Mouse (Mus musculus) forebrain, embryonic 12.5 days (tissue): ENCODE measurements around the gene Prap1. TPM values are rescaled to one million over a fixed set of nuclear protein-coding genes. Genes with fewer than 3 reads are reported as not detected.
A peak's percentile ranks its signal among the peaks of the same experiment; 100 is the strongest.

Source experiments
- ATAC-seq: fragments of 200-750 bp; cut with Nextera tagmentation; 2 replicates; pipeline ENCODE4 v1.8.0; 2017; ENCODE audit warnings: moderate TSS enrichment; ENCODE audit not compliant: low FRiP score
- H3K27ac ChIP-seq: fragments of 300-500 bp; sonication (generic); 2 replicates; pipeline ENCODE4 v1.5.1; 2016; ENCODE audit warnings: mild to moderate bottlenecking
- H3K27me3 ChIP-seq: fragments of 300-500 bp; sonication (generic); 2 replicates; pipeline ENCODE4 v1.6.1; 2016; ENCODE audit warnings: mild to moderate bottlenecking
- H3K36me3 ChIP-seq: fragments of 300-500 bp; sonication (generic); replicated peaks from 2 replicates; pipeline ENCODE4 v1.6.1; 2016; ENCODE audit warnings: mild to moderate bottlenecking
- H3K4me1 ChIP-seq: fragments of 300-500 bp; sonication (generic); 2 replicates; pipeline ENCODE4 v1.6.1; 2016
- H3K4me2 ChIP-seq: fragments of 300-500 bp; sonication (generic); 2 replicates; pipeline ENCODE4 v1.6.1; 2016; ENCODE audit warnings: mild to moderate bottlenecking, moderate library complexity
- H3K4me3 ChIP-seq: fragments of 300-500 bp; sonication (generic); replicated peaks from 2 replicates; pipeline ENCODE4 v1.5.1; 2016; ENCODE audit warnings: mild to moderate bottlenecking
- H3K9ac ChIP-seq: fragments of 300-500 bp; sonication (generic); 2 replicates; pipeline ENCODE4 v1.6.1; 2016; ENCODE audit warnings: mild to moderate bottlenecking
- H3K9me3 ChIP-seq: fragments of 300-500 bp; sonication (generic); 2 replicates; pipeline ENCODE4 v1.6.1; 2016
- WGBS: fragments of 180-500 bp; shearing (Covaris S2); methylation state at CpG from one replicate; pipeline ENCODE4 v1.1.7; 2016; 5-methylcytosine and 5-hydroxymethylcytosine counted together
- polyA plus RNA-seq: library from polyadenylated mRNA; unstranded; fragments of >200 nt; fragmentation: Nextera tagmentation; extraction: Ambion mirVana; gene quantifications from 2 replicates; pipeline ENCODE4 v1.2.1, GENCODE M21; 2016

Prap1 gene
- polyA plus RNA-seq, 1 experiment from 2014 or later: not detected

GRCm38 (mm10) chr7:140061832-140062130 lies 31.4 kb upstream of the Prap1 start:
- peak; percentile 3 for ATAC-seq
- Histone ChIP-seq H3K4me2 (peak overlapping the region; percentile 65), H3K9ac (peak overlapping the region; percentile 54; the same call in 1 of the 2 replicates), H3K9me3 (no peaks in the 10 kb centered on the region), H3K4me3 (peak overlapping the region; percentile 34), H3K27ac (peak overlapping the region; percentile 85), H3K27me3 (peaks cover 86% of the 10 kb centered on the region), H3K36me3 (no peaks in the 10 kb centered on the region), H3K4me1 (peaks cover 58% of the 10 kb centered on the region)
- WGBS: 3% methylated on average over 6 of the region's 6 CpGs

GRCm38 (mm10) chr7:140062307-140062706 lies 30.9 kb upstream of the Prap1 start:
- H3K4me2 ChIP-seq: peak overlapping the region; percentile 65; the same call in 1 of the 2 replicates
- no peak overlapping the region for H3K9ac ChIP-seq
- H3K4me1 ChIP-seq: peaks cover 53% of the 10 kb centered on the region
- peak overlapping the region; percentile 85; the same call in 1 of the 2 replicates for H3K27ac ChIP-seq
- 8% methylated on average over 11 of the region's 11 CpGs for WGBS
- no peaks in the 10 kb centered on the region for H3K9me3 ChIP-seq
- H3K36me3 ChIP-seq: no peaks in the 10 kb centered on the region
- no peak overlapping the region for H3K4me3 ChIP-seq
- ATAC-seq: peak; percentile 13; the same call in 1 of the 2 replicates
- peaks cover 85% of the 10 kb centered on the region for H3K27me3 ChIP-seq

- H3K36me3 ChIP-seq: no peaks in the 10 kb centered on the region
- no peaks in the 10 kb centered on the region for H3K9me3 ChIP-seq
- no peak overlapping the region for H3K27ac ChIP-seq
- no peak overlapping the region for H3K4me3 ChIP-seq
- no peak overlapping the region for H3K4me2 ChIP-seq
- no peak overlapping the region for H3K9ac ChIP-seq
- WGBS: 17% methylated on average over 7 of the region's 7 CpGs
- H3K27me3 ChIP-seq: peaks cover 89% of the 10 kb centered on the region
- no peak for ATAC-seq
- H3K4me1 ChIP-seq: peaks cover 46% of the 10 kb centered on the region
Observed at GRCm38 (mm10) chr7:140063092-140063491, 30.1 kb upstream of the Prap1 start.

- Histone ChIP-seq H3K9ac (no peak overlapping the region), H3K4me2 (no peak overlapping the region), H3K4me1 (peaks cover 9% of the 10 kb centered on the region), H3K27me3 (peaks cover 89% of the 10 kb centered on the region), H3K27ac (no peak overlapping the region), H3K4me3 (no peak overlapping the region), H3K9me3 (no peaks in the 10 kb centered on the region), H3K36me3 (no peaks in the 10 kb centered on the region)
- ATAC-seq: no peak
- WGBS: 68% methylated on average over 6 of the region's 6 CpGs
Observed at GRCm38 (mm10) chr7:140067397-140067796, 25.8 kb upstream of the Prap1 start.

- Histone ChIP-seq H3K4me2 (peak overlapping the region; percentile 38), H3K27me3 (peaks cover 79% of the 10 kb centered on the region), H3K9me3 (no peaks in the 10 kb centered on the region), H3K9ac (peak overlapping the region; percentile 29; the same call in 1 of the 2 replicates), H3K4me1 (peaks cover 6% of the 10 kb centered on the region; the same call in 1 of the 2 replicates), H3K27ac (no peak overlapping the region), H3K4me3 (peak overlapping the region; percentile 24), H3K36me3 (no peaks in the 10 kb centered on the region)
- no peak for ATAC-seq
- WGBS: 25% methylated on average over 39 of the region's 39 CpGs
Observed at GRCm38 (mm10) chr7:140070042-140070711, 23.0 kb upstream of the Prap1 start.

GRCm38 (mm10) chr7:140077698-140078097 lies 15.5 kb upstream of the Prap1 start:
- Histone ChIP-seq H3K4me2 (no peak overlapping the region), H3K27ac (no peak overlapping the region), H3K27me3 (peaks cover 57% of the 10 kb centered on the region), H3K9me3 (no peaks in the 10 kb centered on the region), H3K36me3 (no peaks in the 10 kb centered on the region), H3K4me3 (no peak overlapping the region), H3K9ac (no peak overlapping the region), H3K4me1 (peaks cover 33% of the 10 kb centered on the region)
- WGBS: 84% methylated on average over 6 of the region's 6 CpGs
- no peak for ATAC-seq

- H3K4me1 ChIP-seq: peaks cover 33% of the 10 kb centered on the region
- peaks cover 52% of the 10 kb centered on the region for H3K27me3 ChIP-seq
- 4% methylated on average over 5 of the region's 5 CpGs for WGBS
- no peak overlapping the region for H3K9ac ChIP-seq
- H3K9me3 ChIP-seq: no peaks in the 10 kb centered on the region
- no peaks in the 10 kb centered on the region for H3K36me3 ChIP-seq
- no peak overlapping the region for H3K27ac ChIP-seq
- H3K4me3 ChIP-seq: no peak overlapping the region
- no peak for ATAC-seq
- H3K4me2 ChIP-seq: no peak overlapping the region
Observed at GRCm38 (mm10) chr7:140078711-140079110, 14.5 kb upstream of the Prap1 start.

GRCm38 (mm10) chr7:140080503-140081156 lies 12.6 kb upstream of the Prap1 start:
- peak overlapping the region; percentile 40 for H3K4me3 ChIP-seq
- peak overlapping the region; percentile 52 for H3K9ac ChIP-seq
- H3K27me3 ChIP-seq: peaks cover 57% of the 10 kb centered on the region
- H3K36me3 ChIP-seq: no peaks in the 10 kb centered on the region
- peak; percentile 84 for ATAC-seq
- peaks cover 33% of the 10 kb centered on the region for H3K4me1 ChIP-seq
- H3K9me3 ChIP-seq: no peaks in the 10 kb centered on the region
- H3K4me2 ChIP-seq: peak overlapping the region; percentile 57
- 2% methylated on average over 24 of the region's 24 CpGs for WGBS
- peak overlapping the region; percentile 85 for H3K27ac ChIP-seq

- H3K9me3 ChIP-seq: no peaks in the 10 kb centered on the region
- peaks cover 55% of the 10 kb centered on the region for H3K27me3 ChIP-seq
- peak overlapping the region; percentile 40 for H3K4me3 ChIP-seq
- ATAC-seq: peak; percentile 12; the same call in 1 of the 2 replicates
- peak overlapping the region; percentile 52 for H3K9ac ChIP-seq
- no peaks in the 10 kb centered on the region for H3K36me3 ChIP-seq
- WGBS: 10% methylated on average over 20 of the region's 20 CpGs
- peak overlapping the region; percentile 77 for H3K27ac ChIP-seq
- H3K4me1 ChIP-seq: peaks cover 33% of the 10 kb centered on the region
- H3K4me2 ChIP-seq: peak overlapping the region; percentile 57
Observed at GRCm38 (mm10) chr7:140081408-140082241, 11.6 kb upstream of the Prap1 start.

- H3K27ac ChIP-seq: peak within 1 kb of the TSS; percentile 77
- WGBS: 5% methylated on average over 18 of the region's 18 CpGs
- peaks cover 33% of the 10 kb centered on the region for H3K4me1 ChIP-seq
Observed at GRCm38 (mm10) chr7:140082242-140082678, 10.9 kb upstream of the Prap1 start, which contains the start of gene Caly. Caly (minus strand) TSS chr7:140082548.

GRCm38 (mm10) chr7:140090601-140091000 lies 2.6 kb upstream of the Prap1 start:
- 69% methylated on average over 10 of the region's 10 CpGs for WGBS
- no peak overlapping the region for H3K27ac ChIP-seq
- H3K4me3 ChIP-seq: no peak overlapping the region
- no peaks in the 10 kb centered on the region for H3K9me3 ChIP-seq
- H3K4me1 ChIP-seq: no peaks in the 10 kb centered on the region
- no peak overlapping the region for H3K4me2 ChIP-seq
- no peaks in the 10 kb centered on the region for H3K27me3 ChIP-seq
- ATAC-seq: no peak
- no peaks in the 10 kb centered on the region for H3K36me3 ChIP-seq
- no peak overlapping the region for H3K9ac ChIP-seq

More at GRCm38 (mm10) chr7:140082242-140082678, 10.9 kb upstream of the Prap1 start, which contains the start of gene Caly:
- peak; percentile 83 for ATAC-seq
- H3K4me3 ChIP-seq: peak within 1 kb of the TSS; percentile 40
- H3K9me3 ChIP-seq: no peaks in the 10 kb centered on the region
- peaks cover 52% of the 10 kb centered on the region for H3K27me3 ChIP-seq
- peak within 1 kb of the TSS; percentile 57 for H3K4me2 ChIP-seq
- peak within 1 kb of the TSS; percentile 52 for H3K9ac ChIP-seq
- no peaks in the 10 kb centered on the region for H3K36me3 ChIP-seq

- Histone ChIP-seq H3K9me3 (no peaks in the 10 kb centered on the region), H3K27ac (no peak overlapping the region), H3K27me3 (no peaks in the 10 kb centered on the region), H3K4me2 (no peak overlapping the region), H3K4me1 (no peaks in the 10 kb centered on the region), H3K9ac (no peak overlapping the region), H3K4me3 (no peak overlapping the region), H3K36me3 (no peaks in the 10 kb centered on the region)
- no peak for ATAC-seq
- 76% methylated on average over 5 of the region's 5 CpGs for WGBS
Observed at GRCm38 (mm10) chr7:140094954-140095353, 1.8 kb downstream of the Prap1 start.
